Mouse (Mus musculus): ENCODE results near the gene Syne3.

The Syne3 gene

DNA sequence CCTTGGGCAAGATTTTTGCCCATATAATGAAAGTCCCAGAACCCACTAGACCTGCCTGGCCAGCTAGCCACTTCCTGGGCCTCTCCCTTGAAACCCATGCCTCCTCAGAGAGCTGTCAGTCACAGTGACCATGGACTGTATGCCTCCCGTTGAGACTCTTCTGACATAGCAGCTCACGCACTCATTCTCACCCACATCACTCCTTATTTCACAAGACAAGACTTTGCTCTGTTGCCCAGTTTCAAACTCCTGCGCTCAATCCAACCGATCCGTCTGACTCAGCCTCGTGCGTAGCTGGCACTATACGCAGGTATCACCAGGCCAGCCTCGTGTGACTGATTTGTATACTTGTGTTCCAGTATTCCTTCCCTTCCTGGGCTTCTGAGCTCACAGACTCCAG, 22.8 kb downstream of the Syne3 start:
- in situ Hi-C loops (cut with MboI; ENCODE audit: unreplicated experiment in 2 of 2) = no loop called here

DNA sequence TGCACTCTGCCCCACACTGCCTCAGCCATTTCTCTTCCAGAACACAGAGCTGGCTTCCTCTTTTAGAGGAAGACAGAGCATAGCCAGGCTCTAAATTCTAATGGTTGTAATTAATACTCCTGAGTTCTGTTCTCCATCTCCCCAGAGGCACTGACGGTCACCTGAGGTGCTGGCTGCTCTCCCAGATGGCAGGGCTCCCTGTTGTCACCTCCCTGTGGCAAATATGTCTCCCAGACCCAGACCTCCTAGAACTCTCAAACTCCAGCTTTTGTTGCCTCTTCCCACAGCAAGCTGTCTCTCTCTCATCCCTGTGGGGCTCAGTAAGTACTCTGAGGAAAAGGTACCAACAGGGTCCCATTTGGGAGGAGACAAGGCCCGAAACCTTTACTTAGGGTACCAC, 23.6 kb downstream of the Syne3 start:
- in situ Hi-C loops (cut with MboI; ENCODE audit: unreplicated experiment in 2 of 2) = no loop called here

DNA sequence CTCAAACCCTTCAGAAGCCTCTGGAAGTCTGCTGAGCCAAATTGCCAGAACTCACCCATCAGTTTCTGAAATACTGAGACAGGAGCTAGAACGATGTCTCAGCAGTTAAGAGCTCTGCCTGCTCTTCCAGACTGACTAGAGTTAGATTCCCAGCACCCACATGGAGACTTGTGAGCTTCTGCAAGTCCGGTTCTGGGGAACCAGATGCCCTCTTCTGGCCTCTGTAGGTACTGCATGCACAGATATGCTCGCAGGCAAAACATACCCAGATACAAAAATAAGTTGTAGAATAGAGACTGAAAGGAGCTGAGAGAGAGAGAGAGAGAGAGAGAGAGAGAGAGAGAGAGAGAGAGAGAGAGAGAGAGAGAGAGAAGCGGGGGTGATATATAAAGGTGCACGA, 24.5 kb downstream of the Syne3 start:
- in situ Hi-C loops (cut with MboI; ENCODE audit: unreplicated experiment in 2 of 2) = no loop called here

DNA sequence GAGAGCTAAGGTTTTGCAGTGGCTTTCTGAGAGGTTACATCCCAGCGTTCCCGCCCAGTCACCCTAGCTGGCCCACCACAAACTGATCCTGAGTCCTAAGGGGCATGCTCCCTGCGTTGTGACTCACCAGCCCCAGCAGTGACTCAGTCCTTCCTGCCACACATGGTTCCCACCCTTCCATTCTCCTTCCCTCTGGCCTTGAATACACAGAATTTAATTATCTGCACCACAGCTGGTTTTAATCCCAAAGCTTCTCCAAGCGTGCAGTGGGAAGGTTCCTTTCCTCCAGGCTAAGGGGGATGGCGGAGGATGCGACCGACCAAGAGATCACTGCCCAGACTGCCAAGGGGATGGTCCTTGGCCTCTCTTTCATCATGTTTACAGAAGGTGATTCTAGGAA, 26.1 kb downstream of the Syne3 start:
- in situ Hi-C loops (cut with MboI; ENCODE audit: unreplicated experiment in 2 of 2) = no loop called here

DNA sequence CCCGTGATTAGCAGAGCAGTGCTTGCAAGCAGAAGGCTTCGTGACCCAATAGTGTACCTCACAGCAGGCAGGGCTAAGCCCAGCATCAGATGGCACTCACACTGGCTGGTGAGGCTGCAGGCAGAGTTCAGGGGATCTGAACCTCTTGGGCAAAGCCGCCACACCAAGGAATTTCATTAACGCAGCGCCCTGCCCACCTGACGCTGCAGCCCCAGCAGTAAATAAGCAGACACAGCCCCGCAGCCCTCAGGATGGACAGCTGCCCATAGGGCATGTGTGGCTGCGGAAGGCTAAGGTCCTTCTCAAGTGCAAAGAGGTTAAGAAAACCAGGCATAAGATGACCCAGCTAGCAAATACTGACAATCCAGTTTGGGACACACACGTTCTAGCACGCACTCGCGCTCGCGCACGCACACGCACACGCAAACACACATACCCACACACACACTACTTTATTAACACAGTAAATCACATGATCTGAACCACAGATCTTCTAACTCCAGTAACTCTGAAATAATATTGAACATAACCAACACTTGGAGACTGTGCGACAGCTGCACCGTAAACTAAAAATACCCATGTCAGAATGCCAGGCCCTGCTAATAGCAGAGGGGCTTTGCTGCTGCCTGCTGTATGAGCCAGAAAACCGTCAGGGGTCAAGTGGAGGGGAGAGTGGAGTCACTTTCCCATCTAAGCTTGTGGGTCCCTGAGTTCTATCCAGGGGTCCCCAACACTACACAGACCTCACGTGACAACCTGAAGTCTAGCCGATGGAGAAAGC, 30.5 kb downstream of the Syne3 start:
- in situ Hi-C loops (cut with MboI; ENCODE audit: unreplicated experiment in 2 of 2) = no loop called here

DNA sequence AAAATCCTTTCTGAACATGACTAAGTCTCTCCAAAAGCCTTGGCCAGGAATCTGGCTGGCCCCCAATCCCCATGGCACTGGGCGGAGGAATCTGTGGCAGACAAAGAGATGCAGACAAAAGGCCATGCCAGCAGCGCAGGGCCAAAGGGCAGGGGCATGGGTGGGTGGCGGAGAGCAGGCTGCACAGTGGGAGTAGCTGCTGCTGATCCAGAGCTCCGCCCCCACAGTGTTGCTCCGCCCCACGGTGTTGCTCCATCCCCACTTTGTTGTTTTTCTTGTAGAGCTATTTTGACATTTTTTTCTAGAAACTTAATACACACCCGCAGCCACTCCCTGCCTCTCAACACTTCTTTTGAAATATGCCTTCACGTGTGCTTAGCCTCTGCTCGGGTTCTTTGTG, 31.2 kb downstream of the Syne3 start:
- in situ Hi-C loops (cut with MboI; ENCODE audit: unreplicated experiment in 2 of 2) = no loop called here

DNA sequence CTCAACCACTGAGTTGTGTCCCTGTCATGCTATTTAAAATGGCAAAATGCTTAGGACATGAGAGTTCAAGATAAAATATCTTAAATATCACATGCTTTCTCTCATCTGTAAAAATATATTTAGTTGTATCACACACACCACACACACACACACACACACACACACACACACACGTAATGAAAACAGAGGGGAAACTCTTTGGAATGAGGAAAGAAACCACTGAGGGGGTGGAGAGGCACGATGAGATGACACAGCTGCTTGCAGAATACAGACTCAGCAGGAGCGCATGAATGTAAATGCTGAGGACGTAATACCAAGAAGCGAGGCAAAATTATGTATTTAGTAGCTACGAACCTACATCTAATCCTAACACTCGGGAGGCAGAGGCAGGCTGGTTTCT, 32.7 kb downstream of the Syne3 start:
- in situ Hi-C loops (cut with MboI; ENCODE audit: unreplicated experiment in 2 of 2) = no loop called here

DNA sequence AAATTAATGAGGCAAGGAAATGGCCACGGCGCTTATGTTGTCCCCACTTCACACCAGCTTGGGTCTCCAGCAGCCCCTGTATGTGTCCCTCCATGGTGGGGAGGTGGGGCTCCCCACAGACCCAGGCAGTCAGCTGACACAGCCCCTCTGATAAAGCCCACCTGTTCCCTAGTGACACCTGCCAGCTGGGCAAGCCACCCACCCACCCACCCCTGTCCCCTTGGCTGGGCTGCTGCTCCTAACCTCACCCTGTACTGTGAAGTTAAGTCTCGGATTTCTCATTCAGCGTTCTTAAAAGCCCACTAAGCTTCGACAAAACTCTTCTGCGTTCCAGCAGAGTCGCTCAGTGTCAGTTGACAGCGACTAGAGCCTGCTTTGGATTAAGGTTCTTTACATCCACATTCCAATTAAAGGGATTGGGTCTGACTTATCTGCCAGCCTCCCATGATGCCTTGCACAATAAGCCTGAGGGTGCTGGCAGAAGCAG, 33.2 kb downstream of the Syne3 start:
- in situ Hi-C loops (cut with MboI; ENCODE audit: unreplicated experiment in 2 of 2) = no loop called here

DNA sequence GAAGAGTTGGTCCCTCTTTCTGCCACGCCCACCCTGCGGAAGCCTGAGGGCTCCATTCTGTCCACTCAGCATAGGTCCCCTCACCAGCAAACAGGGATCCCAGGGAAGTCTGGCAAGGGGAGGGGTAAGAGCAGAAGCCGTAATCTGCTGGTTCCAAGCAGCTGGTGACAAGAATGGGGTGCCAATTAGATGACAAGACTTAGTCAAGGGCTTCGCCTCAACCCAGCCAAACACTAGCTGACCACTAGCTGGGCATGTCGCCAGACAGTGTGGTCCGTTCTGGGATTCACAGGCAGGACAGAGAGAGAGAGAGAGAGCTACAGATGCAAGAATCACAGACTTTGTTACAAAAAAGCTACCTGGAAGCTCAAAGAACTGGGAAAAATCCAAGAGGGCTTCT, 36.7 kb downstream of the Syne3 start:
- in situ Hi-C loops (cut with MboI; ENCODE audit: unreplicated experiment in 2 of 2) = loop anchor here in 1 of 2 experiments (25.0 kb wide), 1 partner anchor 514 kb away; no protein-coding TSS in a partner anchor

DNA sequence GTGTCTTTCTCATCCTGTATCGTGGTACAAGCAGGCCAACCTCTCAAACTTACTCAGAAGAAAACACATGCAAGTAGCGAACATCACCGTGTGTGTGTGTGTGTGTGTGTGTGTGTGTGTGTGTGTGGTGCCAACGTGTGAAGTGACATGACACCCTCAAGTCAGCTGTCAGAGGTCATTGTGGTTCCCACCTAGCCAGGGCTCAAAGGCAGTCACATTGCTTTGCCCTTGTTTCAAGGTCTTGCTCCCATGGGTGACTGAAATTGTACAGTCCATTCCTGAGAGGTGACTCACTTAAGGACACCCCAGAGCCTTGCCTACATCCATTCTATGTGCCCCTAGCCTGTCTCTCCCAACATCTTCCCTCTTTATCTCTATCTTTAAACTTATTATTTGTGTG, 40.0 kb downstream of the Syne3 start:
- in situ Hi-C loops (cut with MboI; ENCODE audit: unreplicated experiment in 2 of 2) = loop anchor here in 1 of 2 experiments (25.0 kb wide), 1 partner anchor 518 kb away; no protein-coding TSS in a partner anchor

DNA sequence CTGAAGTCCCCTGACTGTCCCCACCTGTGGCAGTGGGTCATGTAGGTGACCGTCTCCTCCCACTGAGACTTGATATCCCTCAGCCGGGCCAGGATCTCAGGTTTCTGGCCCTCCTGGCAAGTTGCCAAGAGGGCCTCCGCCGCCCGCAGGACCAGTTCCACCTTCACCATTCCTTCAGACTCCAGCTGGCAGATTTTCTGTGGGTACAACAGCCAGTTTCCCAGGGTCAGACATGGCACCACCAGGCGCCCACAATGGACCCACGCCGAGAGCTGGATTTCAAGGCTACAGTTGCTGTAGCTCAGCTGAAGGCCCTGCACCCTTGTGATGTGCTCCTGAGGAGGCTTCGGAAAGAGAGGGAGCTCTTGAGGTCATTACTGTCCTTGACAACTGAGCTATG, 40.4 kb downstream of the Syne3 start:
- in situ Hi-C loops (cut with MboI; ENCODE audit: unreplicated experiment in 2 of 2) = loop anchor here in 1 of 2 experiments (25.0 kb wide), 1 partner anchor 518 kb away; no protein-coding TSS in a partner anchor

DNA sequence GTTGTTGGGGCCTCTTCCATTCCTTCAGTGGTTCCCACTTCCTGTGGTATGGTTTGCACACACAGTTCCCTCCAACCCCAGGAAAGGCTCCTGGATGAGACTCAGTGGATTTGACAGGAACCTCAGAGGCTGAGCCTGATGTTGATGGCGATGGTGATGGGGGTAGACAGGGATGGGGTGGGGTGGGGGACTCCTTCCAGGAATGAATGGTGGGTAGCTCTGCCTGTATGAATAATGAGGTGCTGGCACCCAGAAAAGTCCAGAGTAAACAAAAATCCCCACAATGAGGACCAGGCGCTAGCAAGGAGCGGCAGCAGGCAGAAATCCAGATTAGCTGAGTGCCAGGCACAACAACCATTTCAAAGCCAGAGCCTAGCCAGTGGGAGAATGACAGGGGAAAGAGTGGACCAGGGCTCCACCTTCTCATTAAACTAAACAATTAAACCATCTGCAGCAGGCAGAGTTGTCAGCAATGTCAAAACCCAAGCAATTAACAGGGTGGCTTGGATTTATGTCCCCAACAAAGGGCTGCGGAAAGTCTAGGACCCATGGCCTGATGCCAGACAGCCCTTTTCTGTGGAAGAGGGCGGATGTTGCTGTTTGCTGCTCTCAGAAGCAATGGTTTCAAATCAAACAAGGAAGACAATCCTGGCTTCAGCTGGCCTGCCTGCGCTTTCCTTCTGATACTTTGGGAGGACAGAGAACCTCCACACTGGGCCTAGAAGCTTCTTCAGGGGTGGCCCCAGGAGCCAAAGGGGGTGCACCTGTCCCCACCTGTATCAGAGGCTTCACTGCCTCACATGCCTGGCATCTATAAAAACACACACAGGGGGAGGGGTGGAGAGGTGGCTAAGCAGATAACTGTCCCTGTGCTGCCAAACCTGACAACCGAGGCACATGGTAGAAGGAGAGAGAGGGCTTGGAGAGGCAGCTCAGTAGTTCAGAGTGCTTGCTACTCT, 44.4 kb downstream of the Syne3 start:
- in situ Hi-C loops (cut with MboI; ENCODE audit: unreplicated experiment in 2 of 2) = loop anchor here in 1 of 2 experiments (25.0 kb wide), 1 partner anchor 522 kb away; no protein-coding TSS in a partner anchor

DNA sequence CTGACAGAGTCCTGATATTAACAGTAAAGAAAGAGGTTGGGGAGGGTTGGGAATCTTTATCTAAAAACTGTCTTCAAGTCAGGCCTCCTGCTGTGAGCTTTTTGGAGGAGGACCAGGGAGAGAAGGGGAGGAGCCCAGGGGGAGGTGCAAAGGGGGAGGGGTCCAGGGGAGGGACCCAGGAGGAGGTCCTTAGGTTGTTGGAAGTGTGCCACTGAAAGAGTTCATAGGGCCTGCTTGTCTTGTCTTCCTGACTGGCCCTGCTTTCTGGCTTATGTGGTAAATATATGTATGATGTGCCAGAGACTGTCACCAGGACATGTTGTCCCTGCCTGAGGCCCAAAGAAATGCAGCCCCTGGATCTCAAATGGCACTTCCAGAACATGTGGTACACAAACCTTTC, 49.2 kb downstream of the Syne3 start:
- in situ Hi-C loops (cut with MboI; ENCODE audit: unreplicated experiment in 2 of 2) = loop anchor here in 1 of 2 experiments (25.0 kb wide), 1 partner anchor 527 kb away; no protein-coding TSS in a partner anchor

DNA sequence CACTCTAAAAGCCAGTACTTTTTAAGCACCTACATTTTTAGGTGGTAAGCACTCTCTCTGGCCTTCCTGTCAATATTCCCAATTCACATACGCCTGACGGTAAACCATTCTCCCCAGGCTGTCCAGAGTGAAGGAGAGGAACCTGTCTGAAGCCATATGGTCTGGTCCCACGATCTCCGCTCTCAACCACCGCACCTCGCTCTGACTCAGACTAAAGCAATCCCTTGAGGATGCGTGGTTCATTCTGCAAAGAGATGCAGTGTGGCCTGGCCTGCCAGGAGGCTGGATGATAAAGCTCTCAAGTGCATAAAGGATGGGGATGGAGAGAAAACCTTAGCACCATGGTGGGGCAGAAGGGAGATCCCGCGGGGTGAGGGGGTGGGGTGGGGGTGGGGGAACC, 49.6 kb downstream of the Syne3 start:
- in situ Hi-C loops (cut with MboI; ENCODE audit: unreplicated experiment in 2 of 2) = loop anchor here in 1 of 2 experiments (25.0 kb wide), 1 partner anchor 527 kb away; no protein-coding TSS in a partner anchor

DNA sequence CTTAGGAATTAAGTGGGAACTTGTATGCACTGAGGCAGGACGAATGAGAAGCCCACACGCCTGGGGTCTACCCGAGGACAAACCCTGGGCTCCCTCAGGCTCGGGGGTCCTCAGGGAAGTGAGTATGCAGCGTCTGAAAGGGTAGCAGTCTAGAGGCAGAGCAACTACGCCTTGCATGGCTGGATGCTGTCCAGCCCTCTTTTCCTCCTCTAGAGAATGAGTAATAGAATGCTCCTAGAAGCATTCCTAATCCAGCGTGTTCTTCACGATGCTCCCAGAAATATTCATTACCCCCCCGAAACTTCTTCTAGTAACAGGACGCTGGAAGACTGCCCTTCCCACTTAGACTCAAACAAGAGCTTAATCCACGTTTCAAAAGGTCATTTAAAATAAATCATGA, 51.3 kb downstream of the Syne3 start:
- in situ Hi-C loops (cut with MboI; ENCODE audit: unreplicated experiment in 2 of 2) = loop anchor here in 1 of 2 experiments (25.0 kb wide), 1 partner anchor 529 kb away; no protein-coding TSS in a partner anchor

DNA sequence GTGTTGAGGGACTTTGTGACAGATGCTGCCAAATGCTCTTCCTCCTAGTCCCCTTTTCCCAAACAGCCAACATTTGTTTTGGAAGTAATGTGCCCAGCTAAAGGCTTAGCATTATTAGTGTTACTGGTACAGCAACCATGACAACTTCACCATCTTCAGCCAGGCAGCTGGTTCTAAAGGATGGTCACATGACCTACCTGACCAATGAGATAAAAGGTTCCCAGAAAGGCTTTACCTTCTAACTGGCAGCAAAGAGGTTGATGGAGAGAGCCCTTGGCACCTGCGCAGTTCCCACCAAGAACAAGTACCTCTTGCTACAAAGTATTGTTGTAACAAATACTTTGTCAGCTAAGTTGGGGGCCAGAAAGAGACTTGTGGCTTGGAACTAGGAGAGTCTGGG, 52.4 kb downstream of the Syne3 start:
- in situ Hi-C loops (cut with MboI; ENCODE audit: unreplicated experiment in 2 of 2) = loop anchor here in 1 of 2 experiments (25.0 kb wide), 1 partner anchor 530 kb away; no protein-coding TSS in a partner anchor

DNA sequence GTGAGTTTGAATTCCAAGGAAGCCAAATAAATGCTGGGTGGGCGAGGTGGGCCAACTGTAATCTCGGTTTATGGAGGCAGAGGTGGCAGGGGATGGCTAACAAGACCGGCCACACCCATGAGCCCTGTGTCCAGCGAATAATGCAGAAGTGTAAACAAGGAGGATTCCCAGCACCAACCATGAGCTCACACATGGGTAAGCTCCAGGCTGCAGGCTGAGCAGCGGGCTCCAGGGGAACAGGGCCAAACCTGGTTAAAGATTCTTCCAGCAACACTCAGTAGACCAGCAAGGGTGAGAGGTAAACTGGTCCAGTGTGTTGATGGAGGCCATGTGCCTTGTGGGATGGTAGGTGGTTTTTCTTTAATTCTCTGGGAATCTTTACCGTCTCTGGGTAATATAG, 53.2 kb downstream of the Syne3 start:
- in situ Hi-C loops (cut with MboI; ENCODE audit: unreplicated experiment in 2 of 2) = loop anchor here in 1 of 2 experiments (25.0 kb wide), 1 partner anchor 531 kb away; no protein-coding TSS in a partner anchor

DNA sequence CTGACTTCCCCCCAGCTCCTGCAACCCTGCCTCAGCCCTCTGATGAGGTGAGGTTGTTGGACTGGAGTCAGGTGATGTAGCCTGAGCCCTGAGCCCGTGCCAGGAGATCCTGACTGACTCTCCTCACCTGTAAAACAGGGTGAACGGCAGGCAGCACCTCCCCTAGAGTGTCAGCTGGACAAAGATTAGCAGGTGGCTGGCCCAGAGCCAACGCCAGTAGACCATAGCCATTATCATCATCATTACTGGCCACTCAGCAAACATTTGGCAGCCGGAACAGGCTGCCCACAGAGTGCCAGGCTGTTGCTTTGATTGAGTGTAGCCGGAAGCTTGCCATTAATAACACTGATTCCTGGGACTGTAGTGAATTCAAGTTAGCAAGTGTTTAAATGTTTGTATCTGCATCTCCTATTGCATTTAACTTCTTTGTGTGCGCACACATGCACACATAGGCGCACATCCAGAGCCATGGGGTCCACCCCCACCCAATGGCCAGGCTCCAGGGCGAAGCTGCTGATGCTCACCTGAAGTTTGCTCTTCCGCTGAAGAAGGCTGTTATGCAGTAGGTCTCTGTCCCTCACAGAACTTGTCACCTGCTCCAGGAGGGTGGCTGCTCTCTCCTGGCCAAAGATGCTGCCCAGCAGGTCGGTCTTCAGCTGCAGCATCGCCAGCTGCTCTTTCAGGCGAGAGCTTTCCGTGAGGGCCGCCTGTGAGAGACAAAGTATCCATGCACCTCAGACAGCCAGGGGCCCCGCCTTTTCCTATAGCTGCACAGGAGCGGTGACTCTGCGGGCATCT, 54.4 kb downstream of the Syne3 start:
- in situ Hi-C loops (cut with MboI; ENCODE audit: unreplicated experiment in 2 of 2) = loop anchor here in 1 of 2 experiments (25.0 kb wide), 1 partner anchor 532 kb away; no protein-coding TSS in a partner anchor

DNA sequence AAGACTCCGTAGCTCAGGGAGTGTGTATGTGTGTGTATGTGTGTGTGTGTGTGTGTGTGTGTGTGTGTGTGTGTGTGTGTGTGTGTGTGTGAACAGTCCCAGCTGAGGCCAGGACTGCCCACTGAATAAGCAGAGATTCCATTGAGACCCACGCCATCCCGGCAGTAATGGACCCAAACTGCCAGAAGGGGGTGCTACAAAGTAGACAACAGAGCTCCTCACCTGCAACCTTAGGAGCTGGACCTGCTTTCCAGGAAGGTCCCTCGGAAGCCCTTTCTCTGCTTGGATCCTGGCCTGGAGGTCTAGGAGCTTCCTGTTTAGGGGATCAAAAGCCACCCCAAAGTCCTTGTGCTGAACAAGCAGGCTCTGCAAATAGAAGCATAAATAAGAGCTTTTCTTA, 55.7 kb downstream of the Syne3 start:
- in situ Hi-C loops (cut with MboI; ENCODE audit: unreplicated experiment in 2 of 2) = loop anchor here (5.0 to 25.0 kb wide), 3 partner anchors 73 to 533 kb away; no protein-coding TSS in a partner anchor

DNA sequence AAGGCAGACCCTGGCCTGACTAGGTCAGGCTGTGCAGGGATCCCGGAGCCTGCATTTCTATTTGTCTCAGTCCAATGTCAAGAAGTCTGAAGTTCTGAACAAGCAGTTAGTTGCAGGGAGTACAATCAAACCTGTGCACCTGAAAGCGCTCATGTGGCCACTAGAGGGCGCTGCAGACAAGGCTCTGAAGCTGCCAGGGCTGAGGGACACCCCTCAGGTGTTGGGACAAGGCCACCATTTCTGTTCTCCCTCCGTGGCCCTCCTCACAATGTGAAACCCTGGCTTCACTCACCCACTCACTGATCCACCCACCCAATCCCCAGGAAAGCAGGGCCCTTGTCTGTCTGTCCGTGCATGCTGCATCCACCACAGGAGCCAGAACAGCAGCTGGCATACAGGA, 57.2 kb downstream of the Syne3 start:
- in situ Hi-C loops (cut with MboI; ENCODE audit: unreplicated experiment in 2 of 2) = loop anchor here (5.0 to 25.0 kb wide), 3 partner anchors 75 to 535 kb away; no protein-coding TSS in a partner anchor

Data from v-Abl transformed pro-B cells (cell line).